Mouse (Mus musculus) megakaryocyte, embryonic 14.5 days (primary cell): ENCODE results near the gene Pgm1.

Experiments
- FLI1 ChIP-seq: IDR thresholded peaks from 2 replicates; pipeline ENCODE4 v1.6.1; 2012; ENCODE audit warnings: low read length, inconsistent platforms, mixed read lengths
- GATA1 ChIP-seq: IDR thresholded peaks from 3 replicates; pipeline ENCODE4 v1.6.1; 2012; ENCODE audit warnings: mixed read lengths, low read length, inconsistent platforms, borderline replicate concordance

DNA sequence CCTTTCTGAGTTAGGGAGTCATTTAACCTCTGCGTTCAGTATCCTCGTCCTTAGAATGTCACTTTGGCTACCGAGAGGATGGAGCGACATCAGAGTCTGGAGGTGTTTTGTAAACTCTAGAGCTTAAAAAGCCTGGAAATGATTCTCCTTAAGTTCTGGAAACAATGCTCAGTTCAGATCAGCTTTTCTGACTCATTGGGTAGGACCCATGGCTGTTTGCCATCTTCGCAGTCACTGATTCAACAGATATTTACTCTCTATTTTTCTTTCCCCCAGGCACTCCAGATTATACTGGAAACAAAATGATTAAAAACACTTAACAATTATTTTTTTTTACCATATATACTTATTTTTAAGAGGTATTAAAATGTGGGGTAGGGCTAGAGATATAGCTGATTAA, 50.1 kb downstream of the Pgm1 start:
- TF ChIP-seq GATA1 = no peak
- TF ChIP-seq FLI1 = no peak
